Mouse (Mus musculus) hematopoietic stem cell, adult 5-6 weeks (primary cell): ENCODE measurements around the gene Vegfd. TPM values are rescaled to one million over a fixed set of nuclear protein-coding genes. Genes with fewer than 3 reads are reported as not detected.
A peak's percentile ranks its signal among the peaks of the same experiment; 100 is the strongest.

Experiments
- ATAC-seq, 2 experiments: fragments of 125-278 bp in 1 of 2; replicated peaks in 1 of 2; 2 replicates each; pipeline ENCODE4 v1.8.0; 2016 to 2017; ENCODE audit warnings: inconsistent platforms in 2 of 2, mild to moderate bottlenecking in 2 of 2, moderate number of reproducible peaks in 2 of 2, low read depth in 1 of 2, moderate TSS enrichment in 1 of 2; ENCODE audit not compliant: low FRiP score in 2 of 2, poor library complexity in 2 of 2, severe bottlenecking in 2 of 2, insufficient read depth in 1 of 2, low TSS enrichment in 1 of 2
- total RNA-seq: library from RNA; stranded (forward); fragments of 172-1452, 232-1000 nt; gene quantifications from 2 replicates; pipeline ENCODE4 v1.2.3, GENCODE M21; 2017

Gene Vegfd
- total RNA-seq: not detected in 2 replicates

DNA sequence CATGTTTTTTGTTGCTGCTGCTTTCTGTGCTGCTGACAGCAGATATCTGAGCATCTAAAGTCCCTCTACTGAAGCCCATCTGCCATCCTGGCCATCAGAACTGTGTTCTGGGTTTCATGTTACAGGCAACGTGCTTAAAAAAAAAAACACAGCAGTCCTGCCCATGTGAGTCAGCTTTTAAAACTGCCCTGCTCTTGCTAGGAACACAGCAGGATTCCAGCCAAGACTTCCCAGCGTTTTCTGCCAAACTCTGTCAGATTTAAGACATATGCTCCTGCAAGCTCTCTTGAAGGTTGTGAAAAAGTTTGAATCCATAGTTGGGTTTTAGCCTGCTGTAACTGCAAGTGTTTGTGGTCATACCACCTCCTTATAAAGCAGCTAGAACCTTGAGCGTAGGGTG, at the start of gene Vegfd:
Gene Vegfd (plus strand): TSS at position 298 of the 400 bp plus-strand sequence.
- ATAC-seq: no peak

DNA sequence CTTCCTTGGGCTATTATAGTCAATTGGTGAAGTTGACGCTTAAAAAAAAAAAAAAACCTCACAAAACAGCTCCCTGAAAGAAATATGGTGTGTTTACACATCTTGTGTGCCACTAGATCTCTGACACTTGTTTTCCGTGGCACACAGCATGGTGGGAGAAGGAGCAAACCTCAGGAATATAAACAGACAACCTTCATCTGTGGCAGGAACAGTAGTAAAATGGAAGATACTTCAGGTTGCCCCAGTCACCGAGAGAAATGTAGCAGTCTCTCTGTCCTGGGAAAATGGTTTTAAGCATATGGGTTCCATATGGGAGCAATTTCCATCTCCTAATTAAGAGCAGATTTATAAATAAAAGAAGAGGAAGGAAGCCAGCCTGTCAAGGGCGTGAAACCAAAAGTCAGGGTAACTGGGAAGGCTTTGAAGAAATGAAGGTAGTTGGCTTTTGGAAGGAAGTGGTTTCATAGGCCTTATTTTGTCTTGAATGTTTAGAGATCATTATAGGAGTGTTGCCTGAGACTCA, 49.7 kb upstream of the Vegfd start:
- ATAC-seq: peak in 1 of 2 experiments; percentile 25; a peak in 1 of 4 replicates

DNA sequence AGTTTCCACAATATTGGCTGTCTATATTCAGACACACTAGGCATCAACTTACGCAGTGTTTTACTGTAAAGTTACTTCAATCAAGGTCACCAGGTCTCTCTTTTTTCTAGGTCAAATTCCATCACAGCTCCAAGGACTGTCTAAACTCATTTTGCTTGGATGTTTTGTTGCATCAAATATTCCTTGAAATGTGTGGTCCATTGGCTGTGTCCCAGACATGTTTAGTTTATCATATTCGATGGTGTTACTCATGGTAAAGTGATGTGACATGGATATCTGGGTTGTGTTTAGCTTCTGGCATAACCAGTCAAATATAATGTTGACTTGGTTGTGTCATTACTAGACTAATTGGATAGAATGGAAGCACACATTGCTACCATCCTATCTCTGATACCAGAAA, 42.8 kb upstream of the Vegfd start:
- no peak for ATAC-seq

DNA sequence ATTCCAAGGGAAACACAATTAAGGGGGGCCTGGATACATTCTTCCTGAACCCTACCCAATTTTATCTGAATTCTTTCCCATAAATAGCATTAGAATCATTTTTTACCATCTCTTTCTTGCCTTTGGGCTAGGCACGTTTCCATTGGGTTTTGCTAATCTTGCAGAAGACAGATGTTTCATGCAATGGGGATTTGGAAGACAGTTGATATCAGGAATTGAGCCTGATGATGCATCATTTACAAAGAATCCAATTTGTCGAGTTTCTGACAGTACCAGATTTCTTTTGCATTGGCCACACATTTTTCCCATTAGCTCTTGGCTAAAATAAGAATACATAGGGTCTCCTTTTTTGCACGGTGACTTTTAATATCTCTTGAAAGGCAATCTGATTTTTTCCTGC, 42.4 kb upstream of the Vegfd start:
- ATAC-seq: no peak

DNA sequence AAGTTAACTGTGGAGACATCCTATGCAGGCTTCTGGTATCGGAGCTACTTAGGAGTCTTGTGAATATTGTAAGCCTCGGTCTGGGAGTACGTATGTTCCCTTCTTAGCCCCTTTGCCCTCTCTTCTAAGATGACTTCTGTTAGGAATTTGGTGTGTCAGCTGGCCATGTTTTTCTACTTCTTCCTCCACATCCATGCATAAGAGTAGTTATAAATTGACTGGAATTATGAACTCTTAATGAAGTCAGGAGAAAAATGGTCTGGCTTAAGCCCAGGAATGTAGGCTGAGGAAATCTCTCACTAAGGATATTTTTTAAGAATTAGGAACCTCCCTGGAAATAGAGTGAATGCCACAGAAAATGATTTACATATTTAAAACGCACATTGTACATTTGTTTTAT, 34.6 kb upstream of the Vegfd start:
- ATAC-seq: no peak

DNA sequence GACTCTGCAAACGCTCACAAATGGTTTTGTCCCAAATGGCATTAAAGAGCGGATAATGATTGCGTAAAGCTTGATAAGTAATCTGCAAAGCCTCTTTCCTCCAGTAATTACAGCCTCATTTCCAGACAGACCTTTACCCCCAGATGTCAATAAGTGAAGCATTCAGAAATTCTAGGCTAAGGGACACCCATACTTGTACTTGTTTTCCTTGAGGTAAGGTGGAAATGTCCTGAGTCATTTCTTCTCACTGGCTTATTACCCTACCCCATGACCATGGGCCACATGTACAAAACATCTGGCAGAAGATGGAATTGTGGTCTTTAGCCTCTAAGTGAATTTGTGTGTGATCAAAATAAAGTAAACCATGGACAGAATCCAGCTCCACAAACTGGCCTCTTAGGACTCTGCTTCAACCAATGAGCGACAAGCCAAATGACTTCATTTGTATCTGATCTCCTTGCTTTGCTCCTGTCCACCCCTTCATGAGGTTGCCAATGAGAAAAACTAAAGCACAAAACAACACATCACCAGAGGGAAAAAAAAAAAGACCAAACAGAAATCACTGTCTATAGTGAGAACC, 27.7 kb upstream of the Vegfd start:
- ATAC-seq: no peak

DNA sequence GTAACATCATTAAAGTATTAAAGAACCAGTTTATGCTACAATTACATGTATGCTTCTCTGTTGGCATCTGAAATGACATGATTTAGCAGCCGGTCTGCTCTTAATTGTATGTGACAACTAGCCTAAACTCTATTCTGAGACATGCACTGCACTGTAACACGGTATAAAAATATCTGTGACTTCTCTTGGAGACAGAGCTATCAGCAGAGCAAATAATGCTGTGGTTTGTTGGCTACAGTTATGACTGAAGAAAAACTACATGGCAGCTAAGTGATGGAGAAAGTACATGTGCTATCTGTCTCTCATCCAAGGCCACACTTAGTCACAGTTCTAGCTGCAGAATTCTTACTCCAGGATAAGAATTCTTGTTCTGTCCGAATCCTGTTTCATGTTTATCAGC, 24.2 kb upstream of the Vegfd start:
- no peak for ATAC-seq

DNA sequence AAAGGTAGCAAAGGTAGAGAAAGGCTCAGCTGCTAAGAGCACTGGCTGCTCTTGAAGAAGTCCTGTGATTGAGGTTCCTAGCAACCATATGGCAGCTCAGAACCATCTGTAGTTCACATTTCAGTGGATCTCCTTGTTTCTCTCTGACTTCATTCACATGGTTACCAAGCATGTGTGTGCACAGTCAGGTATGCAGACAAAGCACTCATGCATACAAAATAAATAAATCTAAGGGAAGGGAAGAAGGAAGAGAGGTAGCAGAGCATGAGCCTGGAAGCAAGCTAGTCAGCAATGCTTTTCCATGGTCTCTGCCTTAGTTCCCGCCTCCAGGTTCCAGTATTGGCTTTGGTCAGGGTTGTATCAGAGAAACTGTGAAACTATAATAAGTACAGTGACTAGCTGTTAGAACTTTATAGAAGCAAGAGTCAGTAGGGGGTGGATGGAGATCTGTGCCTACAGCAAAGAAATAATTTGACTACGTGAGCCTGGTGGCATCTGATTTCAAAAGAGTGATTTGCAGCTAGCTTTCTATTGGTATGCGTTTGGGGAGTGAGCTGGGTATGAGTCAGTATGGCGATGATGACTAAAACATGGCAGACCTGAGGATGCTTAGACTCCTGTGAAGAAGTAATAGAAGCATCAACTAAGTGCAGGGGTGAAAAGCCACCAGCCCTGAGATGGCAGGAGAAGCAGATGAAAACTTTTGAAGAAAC, 7.9 kb upstream of the Vegfd start:
- no peak for ATAC-seq

DNA sequence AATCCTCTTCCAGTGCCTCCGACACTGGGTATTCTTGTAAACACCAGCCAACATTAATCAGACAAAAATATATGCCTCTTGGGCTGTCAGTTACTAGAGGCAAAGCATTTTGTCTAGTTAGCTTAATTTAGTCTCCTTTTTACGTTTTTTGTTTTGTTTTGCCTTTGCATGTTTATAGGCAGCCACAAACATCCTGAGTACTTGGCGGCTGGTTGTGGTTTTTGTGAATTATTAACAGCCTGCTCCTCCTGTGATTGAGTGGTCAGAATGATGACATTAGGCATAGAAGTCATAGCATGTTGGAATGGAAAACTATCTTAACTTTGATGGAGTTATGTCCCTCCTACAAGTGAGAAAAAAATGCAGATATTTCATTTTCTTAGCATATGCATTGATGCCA, 2.6 kb upstream of the Vegfd start:
- ATAC-seq: no peak

DNA sequence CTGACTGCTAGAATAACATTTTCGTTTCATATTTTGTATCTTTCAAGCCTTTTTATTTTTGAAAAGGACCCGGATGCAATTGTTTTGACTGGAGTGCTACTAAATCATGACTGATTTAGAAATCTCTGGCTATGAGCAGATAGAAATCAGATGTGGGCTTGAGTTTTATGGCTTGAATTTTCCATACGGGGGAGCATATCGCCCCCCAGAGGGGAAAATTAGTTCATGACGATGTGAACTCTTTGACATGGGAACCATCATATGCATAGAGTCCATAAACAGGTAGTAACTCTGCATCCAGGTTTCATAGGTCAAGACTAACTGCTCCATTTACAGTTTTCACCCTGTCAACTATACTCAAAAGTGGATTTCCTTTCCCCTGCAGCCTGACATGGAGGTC, 1.4 kb downstream of the Vegfd start:
- ATAC-seq: no peak

DNA sequence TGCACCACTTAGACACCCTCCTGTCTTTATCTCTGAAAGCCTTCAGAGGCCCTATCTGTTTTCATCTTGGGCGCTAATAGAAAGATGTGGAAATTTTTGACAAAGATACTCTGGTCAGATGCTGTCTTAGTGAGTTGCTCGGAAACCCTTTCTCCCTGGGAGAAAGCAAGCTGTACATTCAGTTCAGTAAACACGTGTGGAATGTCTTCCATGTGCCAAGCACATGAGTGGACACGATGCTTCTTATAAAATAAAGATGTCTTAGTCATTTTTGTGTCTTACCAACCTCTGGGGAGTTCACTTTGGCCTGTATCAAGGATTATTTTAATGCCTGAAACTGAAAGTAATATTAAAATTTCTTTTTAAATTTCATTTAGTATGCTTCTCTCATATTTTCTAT, 6.5 kb downstream of the Vegfd start:
- ATAC-seq: no peak

DNA sequence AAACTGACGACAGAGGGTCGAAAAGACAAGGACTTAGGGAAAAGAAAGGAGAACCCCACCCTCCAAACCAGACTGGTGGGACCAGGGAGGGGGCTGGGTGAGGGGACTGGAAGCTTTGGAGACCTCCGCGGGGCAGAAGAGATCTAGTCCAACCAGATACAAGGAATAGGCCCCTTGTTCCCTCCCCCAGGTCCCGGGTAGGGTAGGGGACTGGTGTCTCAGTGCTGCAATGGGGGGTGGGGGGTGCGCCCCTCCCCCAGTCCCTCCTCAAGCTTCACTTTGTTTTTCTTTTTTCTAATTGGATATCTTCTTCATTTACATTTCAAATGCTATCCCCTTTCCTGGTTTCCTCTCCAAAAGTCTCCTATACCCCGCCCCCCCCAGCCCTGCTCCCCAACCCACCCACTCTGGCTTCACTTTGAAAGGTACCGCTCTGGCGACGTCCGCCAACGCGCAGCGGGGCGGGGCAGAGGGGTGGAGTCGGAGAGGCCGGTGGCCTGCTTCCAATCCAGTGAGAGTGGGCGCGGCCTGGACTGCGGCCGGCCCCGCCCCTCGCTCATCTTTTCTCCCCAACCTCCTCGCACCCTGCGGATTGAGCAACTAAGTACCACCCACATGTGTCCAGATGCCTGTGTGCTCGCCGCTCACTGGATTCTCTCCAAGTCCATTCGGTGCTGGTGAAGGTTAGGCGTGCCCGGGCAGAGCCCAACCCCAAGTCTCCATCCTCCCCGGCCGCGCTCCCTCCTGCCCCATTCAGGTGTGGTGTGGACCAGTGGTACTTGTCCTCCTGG, 8.6 kb downstream of the Vegfd start:
- ATAC-seq: peak; percentile 99 to 100

DNA sequence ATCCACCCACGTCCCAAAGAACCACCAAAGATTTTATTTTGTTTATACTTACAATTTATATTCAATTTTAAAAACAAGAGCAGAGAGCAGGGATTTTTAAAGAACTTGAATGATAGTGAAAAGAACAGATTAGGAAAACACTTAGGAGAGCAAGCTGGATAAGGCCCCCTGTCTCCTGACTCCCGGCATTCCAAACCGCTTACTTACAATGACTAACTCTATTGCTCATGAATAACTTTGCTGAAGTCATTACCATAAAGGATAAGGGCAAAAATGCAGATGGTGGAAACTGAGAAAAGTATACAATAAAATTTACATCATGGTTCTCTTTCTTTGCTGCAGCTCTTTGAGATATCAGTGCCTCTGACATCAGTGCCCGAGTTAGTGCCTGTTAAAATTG, 20.9 kb downstream of the Vegfd start:
- ATAC-seq: no peak

DNA sequence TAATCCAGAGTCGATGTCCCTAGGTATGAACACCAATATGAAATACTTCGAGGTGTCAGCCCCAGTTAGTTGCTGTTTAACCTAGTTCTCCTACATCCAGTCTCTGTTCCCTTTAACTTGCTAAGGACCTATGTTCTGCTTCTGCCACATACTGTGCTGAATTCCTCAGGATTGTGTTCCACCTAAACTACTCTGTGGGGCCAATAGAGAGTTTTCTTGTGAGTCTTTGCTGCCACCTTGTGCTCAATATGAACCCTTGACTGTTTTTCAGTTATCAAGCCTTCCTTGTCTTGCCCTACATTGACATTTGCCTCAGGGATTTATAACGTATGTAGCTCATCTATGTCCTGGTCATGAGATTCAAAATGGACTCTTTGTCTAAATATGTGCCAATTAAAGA, 25.3 kb downstream of the Vegfd start:
- ATAC-seq: peak; percentile 42 to 45; a peak in 2 of 4 replicates

DNA sequence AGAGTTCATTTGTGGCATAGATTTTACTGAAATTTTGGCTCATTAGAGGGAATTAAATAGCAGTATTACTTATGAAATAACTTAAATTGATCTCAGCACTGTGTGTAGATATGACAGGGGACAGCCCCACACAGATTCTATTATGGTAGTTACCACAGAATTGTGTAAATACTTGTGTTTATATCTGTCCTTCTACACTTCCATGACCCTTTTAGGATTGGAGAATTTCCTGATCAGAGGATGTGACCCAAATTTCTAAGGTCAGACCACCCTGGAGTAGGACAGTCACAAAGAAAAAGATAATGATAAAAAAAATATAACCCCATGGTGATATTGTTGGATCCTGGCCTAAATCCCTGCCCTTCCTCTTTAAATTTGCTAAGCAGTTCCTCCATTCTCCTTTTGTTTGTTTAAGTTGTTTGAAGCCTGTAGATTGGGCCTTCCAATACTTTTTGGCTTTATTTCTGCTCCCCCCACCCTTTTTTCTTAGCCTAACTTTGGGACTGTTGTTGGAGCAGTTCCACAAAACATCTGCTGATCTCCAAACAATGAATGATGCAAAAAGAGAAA, 32.0 kb downstream of the Vegfd start:
- no peak for ATAC-seq

DNA sequence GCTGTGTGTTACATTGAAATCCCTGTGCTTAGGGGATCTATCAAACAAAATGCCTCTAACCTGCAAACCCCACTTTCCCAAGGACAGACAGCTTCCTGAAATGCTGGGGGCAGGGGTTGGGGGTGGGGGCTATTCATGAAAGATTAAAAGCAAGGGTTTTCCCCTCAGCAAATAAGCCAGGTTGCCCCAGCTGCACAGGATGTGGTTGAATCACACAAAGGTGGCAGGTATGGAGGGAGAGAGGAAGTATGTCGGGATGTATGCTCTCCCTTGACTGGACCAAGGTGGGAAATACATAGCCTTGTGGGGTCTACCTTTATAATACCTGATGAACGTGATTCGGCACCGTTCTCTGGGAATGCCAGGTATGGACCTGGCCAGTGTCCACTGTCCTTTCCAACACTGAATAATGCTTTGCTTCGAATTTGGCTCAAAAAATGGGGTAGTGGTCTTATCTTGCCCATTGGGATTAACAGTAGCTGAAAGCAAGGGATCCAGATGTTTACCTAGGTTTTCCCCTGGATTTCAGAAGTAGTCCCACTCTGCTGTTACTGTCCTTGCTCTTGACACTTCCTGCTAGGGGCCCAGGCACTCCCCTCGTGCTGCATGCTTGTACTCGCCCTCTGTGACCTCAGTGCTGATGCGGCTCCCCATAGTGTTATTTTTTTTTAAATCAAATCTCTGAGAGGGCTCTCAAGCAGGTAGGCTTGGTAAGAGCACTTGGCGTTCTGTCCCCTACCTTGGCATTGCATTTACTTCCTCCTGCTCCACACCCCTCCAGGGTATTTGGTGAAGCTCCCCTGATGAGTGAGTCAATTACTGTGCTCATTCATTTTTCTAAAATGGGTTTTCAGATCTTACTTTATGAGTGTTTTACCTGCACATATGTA, 33.2 kb downstream of the Vegfd start:
- ATAC-seq: no peak

DNA sequence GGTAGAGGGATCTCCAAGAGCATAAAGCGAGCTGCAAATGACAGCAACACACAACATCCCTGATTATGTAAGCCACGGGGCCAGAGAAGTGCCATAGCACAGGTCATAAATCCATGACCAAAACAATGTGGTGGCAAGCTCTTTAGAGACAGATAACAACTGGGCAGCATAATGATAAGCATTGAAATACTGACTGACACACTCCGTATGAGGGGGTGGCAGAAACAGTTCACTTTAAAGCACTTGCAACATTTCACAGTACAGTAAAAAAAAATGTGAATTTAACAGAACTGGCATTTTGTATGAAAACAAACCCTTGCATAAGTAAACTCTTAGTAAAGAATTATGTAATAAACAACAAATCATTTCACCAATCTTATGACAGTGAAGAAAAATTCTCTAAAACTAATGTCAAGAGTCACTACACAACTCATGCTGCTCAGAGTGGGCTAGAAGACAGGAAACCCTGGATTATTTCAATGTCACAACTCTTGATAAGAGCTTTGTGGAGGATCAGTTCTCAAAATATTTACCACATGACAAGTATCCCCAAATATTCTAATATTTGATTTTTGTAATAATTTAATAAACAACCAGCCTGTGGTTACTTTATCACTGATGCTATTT, 35.2 kb downstream of the Vegfd start:
- ATAC-seq: no peak
